Comparison of ENCODE assay signal across 13 mouse cellular contexts in genomic region chr4:145164111-145164510, GRCm38 (mm10).
"Had no signal": no experiment of that assay in that cellular context is flagged by ENCODE, and none has a peak within 500 bp of the region (broad histone marks: within the 10 kb centered on the region; RNA-seq: fewer than 3 reads in every experiment).

No protein-coding gene starts in this region.

- H3K4me2 ChIP-seq: liver, embryonic 15.5 days; lung, embryonic 15.5 days; midbrain, embryonic 12.5 days; neural tube, embryonic 12.5 days; stomach, embryonic 15.5 days had no signal

- DNase-seq: liver, postnatal 0 days; lung, adult 2 months; midbrain, embryonic 14.5 days; right cerebral cortex, postnatal 14 days; thymus, adult 2 months; thymus, postnatal 25 days; thymus, postnatal 4 days had no signal

- H3K4me3 ChIP-seq: liver, embryonic 15.5 days; lung, embryonic 15.5 days; megakaryocyte, embryonic 14.5 days; midbrain, embryonic 12.5 days; neural tube, embryonic 12.5 days; stomach, embryonic 15.5 days had no signal

- H3K27me3 ChIP-seq: liver, embryonic 15.5 days; lung, embryonic 15.5 days; megakaryocyte, embryonic 14.5 days; midbrain, embryonic 12.5 days; neural tube, embryonic 12.5 days; stomach, embryonic 15.5 days had no signal
